Mouse (Mus musculus) left cerebral cortex, adult 2 months (tissue): ENCODE data around the gene Rgp1. TPM values are rescaled to one million over a fixed set of nuclear protein-coding genes. Genes with fewer than 3 reads are reported as not detected.
"Not testable (repeated sequence)": the region's sequence is repeated elsewhere in the genome, so short reads cannot be mapped to it uniquely, and the experiment has no call there.

Source experiments
- DNase-seq, 2 experiments: peaks; one replicate each; pipeline ENCODE4 v3.0.0; 2021 to 2022; ENCODE audit warnings: low spot score in 2 of 2, mixed read lengths in 1 of 2; ENCODE audit errors: extremely low spot score in 1 of 2
- H3K27ac ChIP-seq: fragments of 200-600 bp; 2 replicates; pipeline ENCODE4 v1.8.1; 2022
- H3K4me3 ChIP-seq: fragments of 200-600 bp; 2 replicates; pipeline ENCODE4 v1.8.1; 2022
- CTCF ChIP-seq: fragments of 200-600 bp; IDR thresholded peaks from 2 replicates; pipeline ENCODE4 v1.8.1; 2022; ENCODE audit warnings: antibody characterized with exemption, mild to moderate bottlenecking, moderate library complexity
- intact Hi-C: fragments of 180-260 bp; cut with DNase I; formaldehyde crosslinking; loops from one replicate; pipeline ENCODE4 v1.15.1; 2025
- long read RNA-seq, 2 experiments: library from polyadenylated mRNA; stranded (forward); transcript quantifications; one replicate each; pipeline ENCODE4 v2.0.0; 2021; ENCODE audit warnings: borderline mapping rate in 2 of 2
- total RNA-seq, 2 experiments: library from RNA; stranded (reverse); gene quantifications; 2 replicates each; pipeline ENCODE4 v1.2.3; 2021

Rgp1 gene
- 10 to 100 TPM; 49.6 to 55.4 TPM for total RNA-seq
- long read RNA-seq, experiment 1, full-length matches to known transcripts, result 1 of 1 reads
- long read RNA-seq, experiment 1, partial matches to known transcripts, result 0 of 1 reads
- long read RNA-seq, experiment 1, other reads (novel, unspliced or antisense), result 0 of 1 reads
- long read RNA-seq, experiment 2, partial matches to known transcripts, result 1 of 1 reads
- long read RNA-seq, experiment 2, other reads (novel, unspliced or antisense), result 0 of 1 reads

DNA sequence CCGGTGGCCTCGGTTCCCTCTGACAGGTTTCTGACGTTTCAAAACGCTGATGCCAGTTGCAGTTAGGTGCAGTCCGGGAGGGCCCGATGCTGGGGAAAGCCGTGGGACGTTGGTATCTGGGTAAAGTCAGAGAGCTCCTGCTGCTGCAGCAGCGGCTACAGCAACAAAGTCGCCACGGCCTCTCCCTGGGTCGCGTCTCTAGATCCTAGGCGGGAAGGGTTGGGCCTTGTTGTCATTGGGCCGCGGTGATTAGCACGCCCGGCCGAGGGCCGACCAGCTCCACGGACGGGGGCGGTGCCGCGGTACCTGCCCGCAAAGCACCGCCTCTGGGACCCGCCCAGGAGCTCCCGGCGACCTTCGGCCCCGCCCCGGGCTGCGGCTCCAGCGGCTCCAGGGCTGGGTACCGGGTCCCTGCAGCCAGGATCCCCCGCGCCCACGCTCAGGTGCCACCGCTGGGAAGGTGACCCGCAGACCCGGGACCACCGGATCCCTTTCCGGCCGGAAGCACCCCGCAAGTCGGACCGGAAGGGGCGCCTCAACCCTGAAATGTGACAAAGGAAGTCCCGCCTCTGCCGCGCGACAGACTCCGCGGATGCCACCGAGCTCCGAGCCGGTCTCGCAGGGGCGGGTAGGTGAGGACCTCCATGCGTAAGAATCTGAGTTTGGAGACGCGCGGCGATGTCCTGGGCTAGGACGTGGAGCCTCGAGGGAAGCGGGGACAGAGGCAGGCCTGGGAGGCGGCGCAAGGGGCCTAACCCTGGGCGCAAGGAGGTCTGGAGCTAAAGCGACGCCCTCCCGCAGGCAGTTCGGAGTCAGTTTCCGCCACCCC lies at the start of gene Rgp1, which contains the start of gene Gba2:
Rgp1 (plus strand) TSS at position 340 of the 829 bp plus-strand sequence.
Gba2 (minus strand) TSS at position 498 of the 829 bp plus-strand sequence.
- DNase-seq, result peak; percentile 83 to 84
- intact Hi-C loops, result loop anchor here (1.0 to 5.0 kb wide), 4 partner anchors 16 to 136 kb away; partner anchors contain the start of genes Creb3, Hint2, Tesk1 and Tln1

DNA sequence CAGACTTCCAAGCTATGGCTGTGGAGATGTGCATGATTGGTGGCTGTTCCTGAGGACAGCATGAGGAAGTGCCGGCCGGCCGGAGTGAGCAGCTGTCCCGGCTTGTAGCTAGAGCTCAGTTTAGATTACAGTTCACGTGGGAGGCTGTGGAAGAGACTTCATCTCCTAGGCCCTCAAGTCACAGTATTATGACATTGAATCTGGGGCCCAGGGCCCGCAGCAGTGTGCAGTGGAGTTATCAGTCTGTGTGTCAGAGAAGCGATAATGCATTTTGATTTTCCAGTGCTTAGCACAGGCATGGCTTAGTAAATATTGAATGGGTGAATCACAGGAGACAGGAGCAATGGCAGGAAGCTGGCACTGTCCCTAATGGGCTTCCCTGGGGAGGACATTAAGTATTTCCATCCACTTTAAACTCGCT lies 48.4 kb upstream of the Rgp1 start:
- Histone ChIP-seq H3K4me3 (no peak overlapping the region), H3K27ac (peak overlapping the region; percentile 11; the same call in 1 of the 2 replicates)
- intact Hi-C loops, result loop anchor here (5.0 kb wide), 1 partner anchor 47 kb away; the partner anchor contains the start of genes Gba2 and Rgp1
- no peak for DNase-seq
- TF ChIP-seq CTCF, result no peak

More for the DNA sequence above, at the start of gene Rgp1, which contains the start of gene Gba2:
- Histone ChIP-seq H3K27ac (peak within 1 kb of the TSS; percentile 95), H3K4me3 (peak within 1 kb of the TSS; percentile 90)
- TF ChIP-seq CTCF, result peak; percentile 29

DNA sequence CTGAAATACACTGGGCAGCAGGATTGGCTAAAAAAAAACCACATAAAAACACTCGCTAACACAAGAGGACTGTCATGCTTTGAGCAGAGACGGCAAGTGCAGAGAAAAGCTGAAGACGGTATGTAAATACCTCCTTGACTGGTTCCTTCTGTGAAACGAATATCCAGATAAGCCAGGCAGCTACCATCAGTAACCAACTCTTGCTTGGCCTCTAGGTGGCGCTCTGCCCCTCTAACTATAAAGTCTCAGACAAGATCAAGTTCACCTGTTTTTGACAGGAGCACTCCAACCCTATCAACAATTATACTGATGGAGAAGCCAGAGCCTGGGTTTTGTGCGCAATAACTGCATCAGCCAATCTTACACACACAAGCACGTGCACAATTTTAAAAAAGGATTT lies 47.9 kb upstream of the Rgp1 start:
- intact Hi-C loops, result loop anchor here (5.0 kb wide), 1 partner anchor 47 kb away; the partner anchor contains the start of genes Gba2 and Rgp1
- Histone ChIP-seq H3K4me3 (no peak overlapping the region), H3K27ac (no peak overlapping the region)
- peak; percentile 65 to 80 for DNase-seq
- TF ChIP-seq CTCF, result peak; percentile 90

DNA sequence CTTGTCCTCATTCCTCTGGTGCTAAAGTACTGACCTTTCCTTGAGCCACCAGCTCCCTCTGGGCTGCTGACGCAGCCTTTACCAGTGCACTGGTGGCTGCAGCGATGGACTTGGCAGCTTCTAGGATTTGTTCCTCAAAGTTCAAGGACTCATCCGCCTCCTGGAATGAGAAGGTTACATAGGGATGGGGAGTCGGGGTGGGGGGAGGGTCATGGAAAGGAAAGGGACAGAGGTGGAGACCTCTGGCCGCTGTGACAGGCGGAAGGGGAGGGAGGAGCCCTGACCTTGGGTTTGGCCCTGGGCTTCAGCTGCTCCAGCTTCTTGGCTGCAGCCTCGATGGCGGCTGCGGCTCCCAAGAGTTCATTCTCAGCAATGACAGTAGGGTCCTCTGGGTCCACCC lies 45.2 kb upstream of the Rgp1 start:
- no peak for DNase-seq
- intact Hi-C loops, result loop anchor here (5.0 kb wide), 1 partner anchor 44 kb away; the partner anchor contains the start of genes Gba2 and Rgp1
- no peak overlapping the region for H3K4me3 ChIP-seq
- no peak for TF ChIP-seq CTCF
- no peak overlapping the region for H3K27ac ChIP-seq

DNA sequence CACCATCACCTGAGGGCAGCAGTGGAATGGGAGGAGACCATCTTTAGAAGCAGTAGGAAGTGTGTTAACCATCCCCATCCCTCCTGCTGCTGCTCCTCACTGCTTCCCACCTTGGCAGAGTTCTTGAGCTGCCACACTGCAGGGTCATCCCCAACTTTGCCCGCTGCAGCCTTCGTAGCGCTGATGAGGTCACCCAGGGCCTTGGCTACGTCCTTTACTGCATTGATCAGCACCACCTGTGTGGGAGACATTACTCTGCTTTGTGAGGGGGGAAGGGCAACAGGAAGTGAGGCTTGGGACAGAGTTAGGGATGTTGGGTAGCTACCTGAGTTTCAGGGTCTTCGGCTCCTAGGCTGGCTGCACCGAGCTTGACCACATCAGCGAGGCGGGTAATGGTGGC lies 42.9 kb upstream of the Rgp1 start:
- H3K27ac ChIP-seq, result no peak overlapping the region
- DNase-seq, result no peak
- intact Hi-C loops, result no loop called here
- TF ChIP-seq CTCF, result no peak
- no peak overlapping the region for H3K4me3 ChIP-seq

DNA sequence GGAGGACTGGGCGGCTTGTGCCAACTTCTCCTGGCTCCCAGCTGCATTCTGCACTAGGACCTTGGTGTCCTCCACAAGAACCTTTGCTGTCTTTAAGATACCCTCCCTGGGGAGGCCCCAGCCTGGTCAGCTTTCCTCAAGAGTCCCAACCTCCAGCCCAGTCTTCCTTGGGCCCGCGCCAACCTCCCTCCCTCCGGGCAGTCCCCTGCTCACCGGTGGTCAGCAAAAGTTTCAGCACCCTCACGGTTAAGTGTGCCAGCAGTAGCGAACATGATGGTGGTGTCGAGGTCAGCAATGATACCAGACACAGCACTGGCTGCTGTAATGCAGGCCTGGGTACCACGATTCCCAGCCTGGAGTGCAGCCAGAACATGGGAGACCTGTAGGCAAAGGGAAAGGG lies 42.5 kb upstream of the Rgp1 start:
- DNase-seq, result no peak
- no peak for TF ChIP-seq CTCF
- Histone ChIP-seq H3K4me3 (no peak overlapping the region), H3K27ac (no peak overlapping the region)
- intact Hi-C loops, result no loop called here

DNA sequence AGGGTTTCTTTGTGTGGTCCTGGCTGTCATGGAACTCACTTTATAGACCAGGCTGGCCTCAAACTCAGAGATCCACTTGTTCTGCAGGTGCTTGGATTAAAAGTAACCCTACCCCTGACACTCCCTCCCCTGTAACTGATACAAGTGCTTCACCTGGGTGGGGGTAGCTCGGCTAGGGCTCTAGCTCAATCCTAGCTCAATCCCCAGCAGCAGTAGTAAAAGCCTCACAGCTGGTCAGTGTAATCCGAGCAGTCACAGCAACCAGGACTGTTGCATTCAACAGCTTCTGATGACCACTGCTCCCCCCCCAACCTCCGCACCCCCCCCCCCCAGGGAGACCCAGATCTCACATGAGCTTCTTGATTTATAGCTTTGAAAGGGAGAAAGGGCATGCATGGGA lies 36.5 kb upstream of the Rgp1 start:
- no peak overlapping the region for H3K4me3 ChIP-seq
- intact Hi-C loops, result no loop called here
- no peak for TF ChIP-seq CTCF
- no peak for DNase-seq
- H3K27ac ChIP-seq, result no peak overlapping the region

DNA sequence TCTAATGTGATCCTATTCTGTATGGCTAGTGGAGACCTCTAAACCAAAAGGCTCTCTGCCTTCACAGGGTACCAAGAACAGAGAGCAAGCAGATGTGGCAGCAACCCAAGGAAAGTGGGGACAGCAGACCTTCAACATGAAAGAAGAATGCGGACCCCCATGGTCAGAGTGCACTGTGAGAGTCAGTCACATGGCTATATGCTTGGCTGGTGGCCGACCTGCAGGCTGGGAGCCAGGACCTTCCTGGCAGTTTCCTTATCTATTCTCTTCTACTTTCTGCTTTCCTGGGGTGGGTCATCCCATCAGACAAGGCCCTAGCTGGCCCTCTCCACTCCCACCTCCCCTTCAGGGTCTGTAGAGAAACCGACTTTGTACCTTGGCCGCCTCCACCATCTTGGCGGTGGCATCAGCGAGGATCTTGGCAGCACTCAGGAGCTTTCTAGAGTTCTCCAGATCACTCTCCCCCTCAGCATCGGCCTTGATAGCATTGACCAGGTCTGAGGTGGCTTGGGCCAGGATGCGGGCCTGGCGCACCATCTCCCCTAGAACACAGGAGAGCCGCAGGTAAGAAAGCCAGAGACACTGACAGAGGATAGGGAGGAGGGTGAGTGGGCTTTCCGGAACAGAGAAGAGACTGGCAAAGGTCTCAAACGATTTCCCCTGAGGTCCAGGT lies 32.0 kb upstream of the Rgp1 start:
- intact Hi-C loops, result no loop called here
- TF ChIP-seq CTCF, result no peak

DNA sequence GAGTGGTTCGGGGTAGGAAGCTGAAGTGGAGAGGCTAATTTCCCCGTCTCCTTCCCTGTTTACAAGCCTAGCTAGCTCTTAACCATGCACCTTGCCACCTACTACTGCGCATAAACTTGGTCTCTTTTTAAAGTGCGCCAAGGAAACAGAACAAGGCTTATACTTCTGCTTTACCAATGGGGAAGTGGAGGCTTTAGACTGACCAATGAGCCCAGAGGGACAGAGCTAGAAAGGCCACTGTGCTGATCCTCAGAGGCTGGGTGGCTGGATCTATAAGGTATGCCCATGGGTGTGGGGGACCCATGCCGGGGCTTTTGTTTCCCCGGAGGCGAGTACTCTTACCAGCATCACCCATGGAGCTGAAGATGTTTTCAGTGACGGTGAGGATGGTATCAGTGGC lies 31.4 kb upstream of the Rgp1 start:
- no peak overlapping the region for H3K4me3 ChIP-seq
- H3K27ac ChIP-seq, result no peak overlapping the region
- intact Hi-C loops, result no loop called here
- DNase-seq, result no peak
- TF ChIP-seq CTCF, result no peak

More for the DNA sequence above, 32.0 kb upstream of the Rgp1 start:
- DNase-seq, result no peak
- H3K4me3 ChIP-seq, result no peak overlapping the region
- no peak overlapping the region for H3K27ac ChIP-seq

DNA sequence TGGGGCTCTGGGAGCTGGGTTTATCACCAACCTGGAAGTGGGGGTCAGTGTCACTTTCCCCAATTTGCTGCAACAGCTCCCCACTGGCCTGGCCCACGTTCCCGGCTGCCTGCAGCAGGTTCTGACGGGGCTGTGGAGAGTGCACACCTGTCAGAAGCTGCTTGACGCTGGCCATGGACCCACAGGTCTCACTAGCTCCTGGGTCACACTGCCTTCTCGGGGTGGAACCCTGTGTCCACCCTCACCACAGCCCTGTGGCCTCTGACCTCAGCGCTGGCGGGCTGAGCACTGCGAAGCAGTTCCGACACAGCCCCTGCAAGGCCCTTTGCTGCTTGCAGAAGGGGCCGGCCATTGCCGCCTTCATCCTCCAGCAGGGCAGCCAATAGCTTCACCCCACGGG lies 29.5 kb upstream of the Rgp1 start:
- TF ChIP-seq CTCF, result no peak
- intact Hi-C loops, result no loop called here
- Histone ChIP-seq H3K27ac (no peak overlapping the region), H3K4me3 (no peak overlapping the region)
- no peak for DNase-seq

DNA sequence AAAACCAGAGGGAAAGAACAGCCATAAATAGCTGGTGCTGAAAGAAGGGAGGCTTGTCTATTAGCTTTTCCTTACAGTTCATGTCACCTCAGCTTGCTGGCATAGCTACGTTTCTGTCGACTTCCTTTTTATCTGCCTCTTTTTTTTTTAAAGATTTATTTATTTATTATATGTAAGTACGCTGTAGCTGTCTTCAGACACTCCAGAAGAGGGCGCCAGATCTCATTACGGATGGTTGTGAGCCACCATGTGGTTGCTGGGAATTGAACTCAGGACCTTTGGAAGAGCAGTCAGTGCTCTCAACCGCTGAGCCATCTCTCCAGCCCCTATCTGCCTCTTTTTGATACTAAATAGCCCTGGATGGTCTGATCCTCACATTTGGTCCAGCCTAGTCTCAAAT lies 26.7 kb upstream of the Rgp1 start:
- peak; percentile 34 for TF ChIP-seq CTCF
- intact Hi-C loops, DNase-seq, H3K4me3 ChIP-seq: not testable (repeated sequence)
- peak overlapping the region; percentile 70 for H3K27ac ChIP-seq

DNA sequence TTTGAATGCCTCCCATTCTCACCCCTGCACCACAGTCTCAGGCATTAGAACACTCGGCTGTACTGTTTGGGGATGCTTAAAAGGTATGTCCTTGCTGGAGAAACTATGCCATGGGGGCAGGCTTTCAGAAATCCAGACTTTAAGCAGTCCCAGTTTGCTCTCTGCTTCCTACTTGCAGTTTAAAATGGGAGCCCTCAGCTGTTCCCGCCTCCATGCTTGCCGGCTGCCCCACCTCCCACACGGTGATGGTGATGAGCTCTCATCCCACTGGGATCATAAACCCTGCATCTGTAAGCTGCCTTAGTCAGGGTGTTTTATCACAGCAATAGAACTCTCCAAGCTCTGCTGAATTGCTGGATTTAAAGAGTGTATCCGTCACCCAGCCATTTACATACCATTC lies 26.1 kb upstream of the Rgp1 start:
- DNase-seq, result peak; percentile 50 to 51
- Histone ChIP-seq H3K27ac (peak overlapping the region; percentile 70), H3K4me3 (no peak overlapping the region)
- intact Hi-C loops, result no loop called here
- TF ChIP-seq CTCF, result no peak
